Mouse (Mus musculus) E14TG2a.4 (cell line): ENCODE data around the gene Mgea5.

Experiments used
- H3K27me3 ChIP-seq: 2 replicates; pipeline ENCODE4 v1.6.1; 2014; ENCODE audit warnings: low read length, control low read depth; ENCODE audit not compliant: insufficient read depth
- H3K36me3 ChIP-seq: 2 replicates; pipeline ENCODE4 v1.6.1; 2014; ENCODE audit warnings: low read length, control low read depth; ENCODE audit not compliant: insufficient read depth
- H3K4me1 ChIP-seq: replicated peaks from 2 replicates; pipeline ENCODE4 v1.6.1; 2014; ENCODE audit warnings: low read depth, low read length, control low read depth
- H3K4me3 ChIP-seq: replicated peaks from 2 replicates; pipeline ENCODE4 v1.5.1; 2014; ENCODE audit warnings: mild to moderate bottlenecking, low read length
- H3K9me3 ChIP-seq: 2 replicates; pipeline ENCODE4 v1.6.1; 2014; ENCODE audit warnings: low read length, control low read depth
- CTCF ChIP-seq: conservative IDR thresholded peaks from 2 replicates; pipeline ENCODE4 v1.5.1; 2014; ENCODE audit warnings: low read length
- NANOG ChIP-seq: IDR thresholded peaks from 2 replicates; pipeline ENCODE4 v1.6.1; 2014; ENCODE audit warnings: borderline replicate concordance, low read length, mixed read lengths
- POU5F1 ChIP-seq: IDR thresholded peaks from 2 replicates; pipeline ENCODE4 v1.6.1; 2014; ENCODE audit warnings: low read length, borderline replicate concordance

The Mgea5 gene

GRCm38 (mm10) chr19:45789888-45790874 lies 6.5 kb upstream of the Mgea5 start:
- H3K9me3 ChIP-seq, result no peaks in the 10 kb centered on the region
- no peaks in the 10 kb centered on the region for H3K27me3 ChIP-seq
- no peak for TF ChIP-seq POU5F1
- no peak for TF ChIP-seq CTCF
- TF ChIP-seq NANOG, result no peak
- no peak overlapping the region for H3K4me3 ChIP-seq
- peaks cover 9% of the 10 kb centered on the region for H3K36me3 ChIP-seq
- H3K4me1 ChIP-seq, result peaks cover 73% of the 10 kb centered on the region

GRCm38 (mm10) chr19:45789365-45789764 lies 5.7 kb upstream of the Mgea5 start:
- Histone ChIP-seq H3K36me3 (peaks cover 9% of the 10 kb centered on the region), H3K27me3 (no peaks in the 10 kb centered on the region), H3K4me3 (no peak overlapping the region), H3K4me1 (peaks cover 72% of the 10 kb centered on the region), H3K9me3 (no peaks in the 10 kb centered on the region)
- TF ChIP-seq CTCF (no peak), NANOG (no peak)

GRCm38 (mm10) chr19:45788337-45788736 lies 4.7 kb upstream of the Mgea5 start:
- TF ChIP-seq CTCF (no peak), NANOG (no peak), POU5F1 (no peak)
- H3K4me1 ChIP-seq, result peaks cover 70% of the 10 kb centered on the region
- H3K4me3 ChIP-seq, result no peak overlapping the region

GRCm38 (mm10) chr19:45787450-45787849 lies 3.8 kb upstream of the Mgea5 start:
- H3K36me3 ChIP-seq, result no peaks in the 10 kb centered on the region
- TF ChIP-seq POU5F1, result no peak
- TF ChIP-seq NANOG, result no peak
- no peak for TF ChIP-seq CTCF
- no peaks in the 10 kb centered on the region for H3K9me3 ChIP-seq
- no peaks in the 10 kb centered on the region for H3K27me3 ChIP-seq
- no peak overlapping the region for H3K4me3 ChIP-seq
- peaks cover 61% of the 10 kb centered on the region for H3K4me1 ChIP-seq

More at GRCm38 (mm10) chr19:45788337-45788736, 4.7 kb upstream of the Mgea5 start:
- Histone ChIP-seq H3K9me3 (no peaks in the 10 kb centered on the region), H3K27me3 (no peaks in the 10 kb centered on the region), H3K36me3 (0 out of 2 replicates have a peak, but pooled peaks cover 3% of the 10 kb centered on the region)

- Histone ChIP-seq H3K36me3 (peaks cover 12% of the 10 kb centered on the region), H3K4me1 (peaks cover 59% of the 10 kb centered on the region), H3K27me3 (no peaks in the 10 kb centered on the region), H3K9me3 (no peaks in the 10 kb centered on the region), H3K4me3 (no peak overlapping the region)
- TF ChIP-seq CTCF (no peak), POU5F1 (no peak), NANOG (no peak)
These were observed 1.8 kb upstream of the Mgea5 start for GRCm38 (mm10) chr19:45785470-45785869.

GRCm38 (mm10) chr19:45783933-45784576 lies 418 bp upstream of the Mgea5 start:
- Histone ChIP-seq H3K9me3 (no peaks in the 10 kb centered on the region), H3K4me3 (peak overlapping the region; percentile 98), H3K27me3 (no peaks in the 10 kb centered on the region), H3K4me1 (peaks cover 62% of the 10 kb centered on the region), H3K36me3 (peaks cover 26% of the 10 kb centered on the region)
- no peak for TF ChIP-seq NANOG
- no peak for TF ChIP-seq POU5F1
- TF ChIP-seq CTCF, result no peak

- Histone ChIP-seq H3K4me3 (peak overlapping the region; percentile 98), H3K9me3 (no peaks in the 10 kb centered on the region), H3K27me3 (no peaks in the 10 kb centered on the region), H3K36me3 (peaks cover 42% of the 10 kb centered on the region), H3K4me1 (peaks cover 60% of the 10 kb centered on the region)
- TF ChIP-seq CTCF, result no peak
These were observed 1.2 kb downstream of the Mgea5 start for GRCm38 (mm10) chr19:45782315-45783001.

- Histone ChIP-seq H3K27me3 (no peaks in the 10 kb centered on the region), H3K4me1 (peaks cover 52% of the 10 kb centered on the region), H3K4me3 (peak overlapping the region; percentile 98), H3K9me3 (no peaks in the 10 kb centered on the region), H3K36me3 (peaks cover 50% of the 10 kb centered on the region)
- TF ChIP-seq POU5F1, result no peak
- TF ChIP-seq NANOG, result no peak
- TF ChIP-seq CTCF, result no peak
These were observed 2.0 kb downstream of the Mgea5 start for GRCm38 (mm10) chr19:45781676-45782075.
